Mouse (Mus musculus) olfactory bulb, adult 2 months (tissue): ENCODE data around the gene Ak8. TPM values are rescaled to one million over a fixed set of nuclear protein-coding genes. Genes with fewer than 3 reads are reported as not detected.

Experiments used
- H3K27ac ChIP-seq: fragments of 200-500 bp; 2 replicates; pipeline ENCODE4 v1.5.1; 2012; ENCODE audit warnings: low read depth, low read length; ENCODE audit not compliant: insufficient read depth
- H3K4me1 ChIP-seq: fragments of 200-500 bp; 2 replicates; pipeline ENCODE4 v1.6.1; 2012; ENCODE audit warnings: low read length; ENCODE audit not compliant: control insufficient read depth, insufficient read depth
- H3K4me3 ChIP-seq: fragments of 200-500 bp; 2 replicates; pipeline ENCODE4 v1.5.1; 2012; ENCODE audit warnings: mild to moderate bottlenecking, low read depth, low read length, moderate library complexity; ENCODE audit not compliant: insufficient read depth
- CTCF ChIP-seq: fragments of 200-500 bp; IDR thresholded peaks from 2 replicates; pipeline ENCODE4 v1.5.1; 2012; ENCODE audit warnings: low read depth, mild to moderate bottlenecking, low read length, moderate library complexity; ENCODE audit not compliant: insufficient read depth
- POLR2A ChIP-seq: fragments of 200-500 bp; IDR thresholded peaks from 2 replicates; pipeline ENCODE4 v1.6.1; 2012; ENCODE audit warnings: mild to moderate bottlenecking, low read depth, low read length, moderate library complexity; ENCODE audit not compliant: insufficient read depth
- WGBS: fragments of 180-500 bp; shearing (Covaris S2); methylation state at CpG from one replicate; pipeline ENCODE4 v1.1.7; 2018; 5-methylcytosine and 5-hydroxymethylcytosine counted together
- polyA plus RNA-seq: library from polyadenylated mRNA; stranded (reverse); fragments of >200 nt; gene quantifications from 2 replicates; pipeline ENCODE4 v1.2.4, GENCODE M21; 2012; ENCODE audit warnings: low replicate concordance; ENCODE audit not compliant: missing spikeins, insufficient read depth, insufficient read length

The Ak8 gene
- polyA plus RNA-seq, 1 experiment: not detected

DNA sequence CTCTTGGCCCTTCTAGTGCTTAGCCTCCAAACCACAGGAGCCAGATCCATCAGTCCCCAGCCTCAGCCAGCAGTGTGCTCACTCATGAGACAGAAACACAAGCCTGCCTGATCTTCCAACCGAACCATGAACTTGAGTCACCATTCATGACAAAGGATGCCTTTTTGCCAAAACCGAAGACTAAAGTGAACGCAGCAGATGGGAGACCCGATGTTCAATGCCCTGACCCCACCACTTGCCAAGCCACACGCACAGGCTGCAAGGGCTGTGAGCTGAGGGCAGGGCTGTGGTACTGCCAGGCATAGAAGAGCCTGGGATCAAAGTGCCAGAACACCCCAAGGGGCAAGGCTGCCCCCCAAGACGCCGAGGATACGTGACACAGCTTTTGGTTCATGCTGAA is 13.1 kb downstream of the Ak8 start:
- Histone ChIP-seq H3K27ac (no peak overlapping the region), H3K4me1 (no peaks in the 10 kb centered on the region), H3K4me3 (no peak overlapping the region)
- WGBS: 77% methylated on average over 8 of the region's 8 CpGs
- no peak for TF ChIP-seq CTCF

DNA sequence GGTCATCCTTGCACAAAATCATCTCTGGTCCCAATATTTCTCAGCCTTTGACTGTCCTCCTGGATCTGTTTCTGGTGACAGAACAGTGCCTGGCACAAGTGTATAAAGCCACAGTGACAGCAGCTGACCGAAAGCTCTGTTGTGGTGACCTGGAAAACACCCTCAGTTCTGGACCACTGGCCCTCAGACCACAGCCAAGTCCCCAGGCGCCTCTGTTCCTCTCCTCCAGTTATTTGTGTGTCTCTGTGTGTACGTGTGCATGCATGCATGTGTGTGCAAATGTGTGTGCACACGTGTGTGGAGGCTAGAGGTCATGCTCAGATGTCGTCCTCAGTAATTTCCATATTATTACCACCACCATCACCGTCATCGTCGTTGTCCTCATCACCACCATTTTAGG is 22.5 kb downstream of the Ak8 start:
- no peak overlapping the region for H3K27ac ChIP-seq
- TF ChIP-seq POLR2A (no peak), CTCF (no peak)
- WGBS: 93% methylated on average over 8 of the region's 8 CpGs
- no peak overlapping the region for H3K4me3 ChIP-seq
- H3K4me1 ChIP-seq: peaks cover 2% of the 10 kb centered on the region; the same call in 1 of the 2 replicates

DNA sequence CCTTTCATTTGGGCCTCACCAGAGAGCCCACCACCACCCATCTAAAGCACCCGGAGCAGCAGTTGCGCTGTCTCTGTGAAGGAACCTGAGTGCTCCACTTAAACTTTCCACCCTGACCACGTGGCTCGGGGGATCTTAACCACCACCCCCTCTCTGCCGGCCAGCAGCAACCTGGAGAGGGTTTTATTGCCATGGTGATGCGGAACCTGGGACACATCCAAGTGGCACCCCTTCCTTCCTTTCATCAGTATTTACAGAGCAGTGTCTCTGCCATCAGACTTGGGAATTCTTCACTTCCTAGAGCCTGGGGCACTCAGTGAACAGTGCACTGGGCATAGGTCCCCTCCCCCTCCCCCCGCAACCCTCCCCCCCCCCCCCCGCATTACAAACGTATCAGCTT is 23.9 kb downstream of the Ak8 start:
- TF ChIP-seq POLR2A (no peak), CTCF (no peak)
- Histone ChIP-seq H3K4me3 (no peak overlapping the region), H3K27ac (no peak overlapping the region), H3K4me1 (peaks cover 2% of the 10 kb centered on the region; the same call in 1 of the 2 replicates)
- WGBS: 49% methylated on average over 9 of the region's 9 CpGs

DNA sequence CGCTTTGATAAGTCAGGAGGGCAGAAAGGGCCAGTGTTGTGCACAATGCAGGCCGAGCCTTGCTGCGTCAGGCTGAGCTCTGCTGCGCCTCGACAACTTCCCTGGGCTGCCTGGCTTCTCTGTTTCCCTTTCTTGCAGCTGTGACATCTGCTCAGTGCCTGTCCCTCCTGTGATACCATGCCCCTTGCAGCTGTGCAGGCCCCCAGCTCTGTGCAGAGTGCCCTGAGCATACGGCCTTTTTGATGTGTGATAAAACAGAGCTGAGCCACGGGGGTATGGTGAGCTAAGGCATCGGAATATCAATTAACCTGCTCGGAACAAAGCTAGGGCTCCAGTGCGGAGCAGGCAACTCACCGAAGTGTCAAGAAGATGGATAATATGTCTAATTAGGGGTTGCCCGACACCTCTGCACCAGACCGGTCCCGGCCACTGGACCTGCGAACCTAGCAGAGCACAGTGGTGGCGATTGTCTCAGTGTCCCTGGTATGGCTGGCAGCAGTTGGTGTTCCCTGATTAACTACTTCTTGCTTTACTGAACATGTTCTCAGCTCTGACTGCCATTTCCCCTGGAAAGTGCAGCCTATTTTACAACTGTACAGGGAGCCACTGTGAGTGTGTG is 27.9 kb downstream of the Ak8 start:
- WGBS: 74% methylated on average over 16 of the region's 16 CpGs
- Histone ChIP-seq H3K27ac (no peak overlapping the region), H3K4me1 (no peaks in the 10 kb centered on the region), H3K4me3 (no peak overlapping the region)
- no peak for TF ChIP-seq CTCF
- TF ChIP-seq POLR2A: no peak

DNA sequence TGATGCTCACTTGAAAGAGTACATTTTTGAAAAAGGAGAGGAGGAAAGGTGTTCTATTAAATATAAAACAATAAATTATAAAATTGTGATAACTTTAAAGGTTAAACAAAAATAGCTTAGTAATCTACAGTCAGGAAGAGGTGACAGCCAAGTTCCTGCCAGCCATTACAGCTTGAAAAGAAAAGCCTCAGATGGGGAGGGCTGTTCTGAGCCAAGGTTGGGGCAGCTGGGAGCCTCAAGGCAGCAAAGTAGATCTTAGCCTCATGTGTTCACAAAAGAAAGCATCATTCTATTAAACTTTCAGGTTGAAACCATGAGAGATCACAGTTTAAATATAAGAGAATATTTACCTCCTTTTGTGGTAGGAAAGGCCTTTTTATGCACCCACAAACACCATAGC is 30.7 kb downstream of the Ak8 start:
- TF ChIP-seq POLR2A: no peak
- TF ChIP-seq CTCF: no peak
- H3K4me1 ChIP-seq: no peaks in the 10 kb centered on the region
- no peak overlapping the region for H3K27ac ChIP-seq
- no peak overlapping the region for H3K4me3 ChIP-seq

DNA sequence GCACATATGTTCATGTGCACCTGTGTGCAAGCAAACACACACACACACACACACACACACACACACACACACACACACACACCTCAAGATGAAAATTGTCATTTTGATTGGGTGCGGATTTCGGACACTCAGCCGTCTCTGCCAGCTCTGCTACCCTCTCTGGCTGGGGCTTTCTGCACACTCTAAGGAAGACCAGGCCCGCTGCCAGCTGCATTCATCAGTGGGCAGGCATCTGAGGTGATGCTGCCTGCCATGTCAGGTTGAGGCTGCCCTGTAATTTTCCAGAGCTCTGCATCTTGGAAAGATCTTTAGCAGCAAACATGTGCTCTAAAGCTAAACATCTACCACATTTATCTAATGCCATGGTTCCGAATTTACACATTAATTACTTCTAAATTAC is 37.1 kb downstream of the Ak8 start:
- TF ChIP-seq POLR2A: no peak
- no peak for TF ChIP-seq CTCF
- 38% methylated on average over 5 of the region's 5 CpGs for WGBS
- H3K27ac ChIP-seq: no peak overlapping the region

DNA sequence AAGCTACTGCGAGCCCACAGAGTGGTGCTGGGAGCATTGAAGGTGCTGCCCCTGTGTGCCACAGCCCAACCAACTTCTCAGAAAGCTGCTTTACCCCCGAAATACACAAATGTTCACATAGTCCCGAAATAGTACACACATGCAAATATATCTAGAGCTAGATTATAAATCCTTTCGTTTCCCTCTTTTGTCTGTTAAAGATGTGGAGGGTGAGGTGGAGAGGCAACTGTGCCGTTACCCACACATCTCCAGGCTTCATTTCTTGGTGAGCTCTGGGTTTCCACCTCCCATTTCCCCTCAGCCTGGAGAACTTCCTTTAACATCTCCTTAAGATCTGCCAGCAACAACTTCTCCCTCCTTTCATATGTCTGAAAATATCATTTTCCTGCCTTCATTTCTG is 40.2 kb downstream of the Ak8 start:
- peaks cover 14% of the 10 kb centered on the region for H3K4me1 ChIP-seq

More for the DNA sequence above, 37.1 kb downstream of the Ak8 start:
- Histone ChIP-seq H3K4me1 (peaks cover 12% of the 10 kb centered on the region), H3K4me3 (no peak overlapping the region)

DNA sequence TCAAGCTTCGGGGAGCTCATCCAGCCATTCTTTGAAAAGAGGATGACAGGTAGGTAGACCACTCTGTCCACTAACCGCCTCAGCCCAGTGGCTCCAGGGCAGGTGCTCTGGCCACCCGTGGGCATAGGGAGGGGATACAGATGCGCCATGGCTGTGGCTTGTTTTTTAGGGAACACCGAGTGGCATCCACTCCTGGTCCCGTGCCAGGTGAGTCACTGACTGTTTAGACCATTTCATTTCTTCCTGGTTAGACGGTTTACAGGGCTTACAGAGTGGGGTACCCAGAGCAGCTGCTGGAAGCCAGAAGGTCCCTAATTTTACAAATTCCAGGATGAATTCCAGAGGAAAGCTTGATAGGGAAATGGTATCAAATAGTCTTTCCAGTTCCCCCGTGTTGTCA is 42.7 kb downstream of the Ak8 start:
- Histone ChIP-seq H3K27ac (no peak overlapping the region), H3K4me3 (no peak overlapping the region), H3K4me1 (peaks cover 5% of the 10 kb centered on the region)
- TF ChIP-seq POLR2A (no peak), CTCF (no peak)
- WGBS: 56% methylated on average over 8 of the region's 8 CpGs

More for the DNA sequence above, 40.2 kb downstream of the Ak8 start:
- 91% methylated on average over 5 of the region's 5 CpGs for WGBS
- H3K27ac ChIP-seq: no peak overlapping the region
- H3K4me3 ChIP-seq: no peak overlapping the region
- TF ChIP-seq CTCF (no peak), POLR2A (no peak)

DNA sequence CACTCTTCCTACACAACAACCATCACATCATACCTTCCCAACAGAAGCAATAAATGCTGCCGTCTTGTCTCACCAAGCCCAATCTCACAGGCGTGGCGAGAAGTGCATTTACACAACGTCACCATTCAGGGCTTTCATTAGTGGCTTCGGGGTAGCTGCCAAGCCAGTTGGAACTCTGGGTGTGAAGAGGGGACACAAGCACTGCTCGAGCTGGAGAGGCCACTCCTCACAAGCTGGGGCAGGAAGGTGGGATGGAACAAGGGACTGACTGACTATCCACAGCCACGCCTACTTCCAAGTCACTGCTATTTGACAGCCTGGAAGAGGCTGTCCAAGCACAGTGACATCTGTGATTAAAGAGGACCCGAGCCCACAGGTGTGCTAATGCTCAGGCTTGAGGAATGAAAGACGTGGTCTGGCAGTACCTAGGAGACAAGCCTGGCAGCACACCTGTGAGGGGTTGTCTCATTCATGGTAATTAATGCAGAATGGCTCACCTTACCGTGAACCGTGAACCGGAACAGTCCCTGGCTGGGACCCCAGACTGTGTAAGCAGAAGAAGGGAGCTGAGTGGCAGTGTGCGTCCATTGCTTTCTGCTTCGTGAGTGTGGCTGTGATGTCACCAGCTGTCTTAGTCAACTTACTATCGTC is 46.8 kb downstream of the Ak8 start:
- Histone ChIP-seq H3K27ac (no peak overlapping the region), H3K4me1 (peaks cover 11% of the 10 kb centered on the region), H3K4me3 (no peak overlapping the region)
- TF ChIP-seq POLR2A (no peak), CTCF (no peak)
- WGBS: 79% methylated on average over 15 of the region's 15 CpGs
